Mouse (Mus musculus): ENCODE data around the gene Clec9a.
A peak's percentile ranks its signal among the peaks of the same experiment; 100 is the strongest.

Clec9a gene

GRCm38 (mm10) chr6:129425217-129425616 is 16.6 kb downstream of the Clec9a start:
- DNase-seq: no peak

DNA sequence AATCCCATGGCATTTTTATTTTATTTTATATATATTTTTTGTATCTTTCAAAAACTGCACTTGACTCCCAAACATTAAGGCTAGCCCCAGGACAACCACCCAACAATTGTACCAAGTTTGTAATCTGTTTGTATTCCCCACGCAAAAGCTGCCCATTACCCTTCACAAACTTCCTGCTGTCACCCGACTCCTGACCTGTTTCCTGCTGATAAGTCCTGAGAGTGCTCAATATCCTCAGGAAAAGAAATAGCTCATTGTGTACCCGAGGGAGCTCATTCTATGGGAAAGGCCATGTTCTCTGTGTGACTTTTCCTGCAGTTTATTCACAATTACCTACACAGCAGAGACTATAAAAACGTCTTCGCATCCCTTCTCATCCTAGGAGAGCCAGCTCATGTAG is 17.1 kb downstream of the Clec9a start:
- no peak for DNase-seq

- DNase-seq: no peak
Observed at GRCm38 (mm10) chr6:129427281-129427680, 18.6 kb downstream of the Clec9a start.

GRCm38 (mm10) chr6:129434239-129434638 is 25.6 kb downstream of the Clec9a start:
- DNase-seq: no peak

DNA sequence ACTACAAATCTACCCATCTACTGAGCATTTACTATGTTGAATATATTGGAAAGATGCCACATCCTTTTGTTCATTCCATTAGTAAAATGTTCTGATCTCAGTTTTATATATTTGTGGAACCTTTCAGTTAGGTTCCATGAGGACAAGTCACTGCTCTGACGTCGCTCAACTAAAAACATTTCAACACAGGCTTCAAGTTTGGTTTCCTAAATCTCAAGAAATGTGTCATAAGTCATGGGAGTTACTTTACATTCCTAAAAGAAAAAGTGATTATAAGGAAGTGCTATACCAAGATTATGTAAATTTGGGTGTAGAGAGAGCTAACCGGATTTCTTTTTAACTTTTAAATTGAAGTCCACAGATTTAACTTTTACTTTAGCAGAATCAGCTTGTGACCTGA is 27.4 kb downstream of the Clec9a start:
- no peak for DNase-seq

- DNase-seq: no peak
Observed at GRCm38 (mm10) chr6:129438033-129438432, 29.4 kb downstream of the Clec9a start.

- DNase-seq: no peak
Observed at GRCm38 (mm10) chr6:129449743-129450142, 41.1 kb downstream of the Clec9a start.

GRCm38 (mm10) chr6:129451411-129452039 is 42.9 kb downstream of the Clec9a start, which contains the start of gene Clec1a:
Gene Clec1a, minus strand, starts transcription at chr6:129452000.
- DNase-seq: peak; percentile 3 to 16

DNA sequence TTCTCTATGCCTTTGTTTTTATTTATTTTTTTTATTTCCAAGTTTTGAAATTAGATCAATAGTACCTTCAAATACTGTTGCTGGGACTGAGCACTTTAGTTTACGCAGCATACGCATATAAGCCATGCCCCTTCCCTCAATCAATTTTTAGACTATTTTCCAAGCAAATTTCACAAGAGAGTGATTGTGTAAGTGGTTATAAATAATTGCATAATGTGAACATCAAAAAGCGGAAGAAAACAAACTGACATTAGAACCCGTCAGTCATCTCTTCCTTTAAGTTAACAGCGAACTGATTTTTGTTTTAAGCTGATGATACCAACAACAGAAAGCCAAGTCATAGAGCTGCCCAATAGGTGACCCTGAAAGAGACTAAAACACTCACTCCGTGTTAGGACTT is 62.7 kb downstream of the Clec9a start:
- DNase-seq: no peak

GRCm38 (mm10) chr6:129472627-129473026 is 64.0 kb downstream of the Clec9a start:
- DNase-seq: no peak

Data from cerebellum, postnatal 36 days (tissue).